Mouse (Mus musculus) hindbrain, postnatal 0 days (tissue): ENCODE results near the gene Jak3. TPM values are rescaled to one million over a fixed set of nuclear protein-coding genes. Genes with fewer than 3 reads are reported as not detected.

Experiments
- ATAC-seq: fragments of 200-750 bp; cut with Nextera tagmentation; 2 replicates; pipeline ENCODE4 v1.8.0; 2017; ENCODE audit warnings: mild to moderate bottlenecking, moderate TSS enrichment, moderate library complexity
- DNase-seq: peaks from one replicate; pipeline ENCODE4 v3.0.0-alpha.2; 2015; ENCODE audit warnings: low spot score
- H3K27ac ChIP-seq: fragments of 300-500 bp; sonication (generic); 2 replicates; pipeline ENCODE4 v1.5.1; 2014; ENCODE audit warnings: mild to moderate bottlenecking
- H3K27me3 ChIP-seq: fragments of 300-500 bp; sonication (generic); 2 replicates; pipeline ENCODE4 v1.6.1; 2014; ENCODE audit warnings: low read length, mixed read lengths; ENCODE audit not compliant: insufficient read depth
- H3K36me3 ChIP-seq: fragments of 300-500 bp; sonication (generic); 2 replicates; pipeline ENCODE4 v1.6.1; 2014; ENCODE audit warnings: low read length, mixed read lengths; ENCODE audit not compliant: insufficient read depth
- H3K4me1 ChIP-seq: fragments of 300-500 bp; sonication (generic); 2 replicates; pipeline ENCODE4 v1.6.1; 2014; ENCODE audit warnings: antibody characterized with exemption, low read length, mixed read lengths; ENCODE audit not compliant: insufficient read depth
- H3K4me2 ChIP-seq: fragments of 300-500 bp; sonication (generic); 2 replicates; pipeline ENCODE4 v1.6.1; 2014; ENCODE audit warnings: low read depth, mild to moderate bottlenecking, low read length, moderate library complexity, mixed read lengths
- H3K4me3 ChIP-seq: fragments of 300-500 bp; sonication (generic); 2 replicates; pipeline ENCODE4 v1.5.1; 2014; ENCODE audit warnings: low read length
- H3K9ac ChIP-seq: fragments of 300-500 bp; sonication (generic); replicated peaks from 2 replicates; pipeline ENCODE4 v1.6.1; 2014; ENCODE audit warnings: mild to moderate bottlenecking, low read length, moderate library complexity, mixed read lengths
- H3K9me3 ChIP-seq: fragments of 300-500 bp; sonication (generic); 2 replicates; pipeline ENCODE4 v1.6.1; 2016; ENCODE audit warnings: low read length, mixed read lengths
- CTCF ChIP-seq: IDR thresholded peaks from 2 replicates; pipeline ENCODE4 v1.5.1; 2016; ENCODE audit warnings: antibody characterized with exemption, control low read depth, low read depth
- WGBS: fragments of 180-500 bp; shearing (Covaris S2); extraction: QIAGEN DNeasy Blood & Tissue Kit; methylation state at CpG from one replicate; pipeline ENCODE4 v1.1.7; 2014; 5-methylcytosine and 5-hydroxymethylcytosine counted together
- polyA plus RNA-seq: library from polyadenylated mRNA; unstranded; fragments of >200 nt; fragmentation: Nextera tagmentation; extraction: Ambion mirVana; gene quantifications from 2 replicates; pipeline ENCODE4 v1.2.1, GENCODE M21; 2015
- total RNA-seq: library from RNA; depleted of rRNA; stranded (reverse); fragments of >200 nt; gene quantifications from 2 replicates; pipeline ENCODE4 v1.2.3, GENCODE M21; 2014

The Jak3 gene
- total and polyA plus RNA-seq, 2 experiments from 2014 or later, result 7.4 to 15.3 TPM

DNA sequence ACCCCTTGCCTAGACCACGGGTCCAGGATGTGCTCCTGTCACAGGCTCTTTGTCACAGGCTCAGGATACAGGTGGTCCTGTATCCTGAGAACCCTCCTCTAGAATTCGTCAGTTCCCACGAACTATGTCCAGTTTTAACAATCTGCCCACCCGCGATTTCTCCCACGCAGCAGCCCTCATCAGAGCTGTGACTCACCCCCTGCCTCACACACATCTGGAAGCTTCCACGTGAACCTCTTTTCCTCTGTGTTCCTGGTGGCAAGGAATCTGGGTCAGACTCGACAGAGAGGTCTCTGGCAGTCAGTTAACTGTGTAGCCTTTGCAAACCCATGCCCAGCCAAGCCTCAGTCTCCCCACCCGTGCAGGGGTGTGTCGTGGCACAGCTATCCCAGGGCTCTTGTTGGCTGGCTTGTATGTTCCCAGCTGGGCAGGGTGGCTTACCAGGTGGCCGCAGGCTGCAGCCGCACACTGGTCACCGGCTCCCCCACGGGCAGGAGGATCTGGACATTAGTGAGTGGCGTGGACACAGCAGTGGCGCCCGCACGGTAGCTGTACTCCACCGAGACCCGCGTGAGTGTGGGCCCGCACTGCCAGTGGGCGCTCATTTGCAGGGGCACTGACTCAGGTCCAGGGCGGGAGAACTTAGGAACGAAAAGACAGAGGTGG, 33.2 kb downstream of the Jak3 start:
- 41% methylated on average over 25 of the region's 25 CpGs for WGBS
- no peak for TF ChIP-seq CTCF
- no peak overlapping the region for H3K4me3 ChIP-seq
- H3K9ac ChIP-seq, result no peak overlapping the region
- ATAC-seq, result peak; percentile 8; the same call in 1 of the 2 replicates
- no peaks in the 10 kb centered on the region for H3K27me3 ChIP-seq
- H3K4me1 ChIP-seq, result peaks cover 8% of the 10 kb centered on the region; the same call in 1 of the 2 replicates
- no peaks in the 10 kb centered on the region for H3K9me3 ChIP-seq
- H3K4me2 ChIP-seq, result peak overlapping the region; percentile 44; the same call in 1 of the 2 replicates
- no peak for DNase-seq
- H3K36me3 ChIP-seq, result peaks cover 5% of the 10 kb centered on the region
- H3K27ac ChIP-seq, result no peak overlapping the region

GRCm38 (mm10) chr8:71709800-71710446, 33.8 kb downstream of the Jak3 start:
- Histone ChIP-seq H3K4me2 (peak overlapping the region; percentile 44), H3K27ac (no peak overlapping the region), H3K27me3 (no peaks in the 10 kb centered on the region), H3K4me3 (peak overlapping the region; percentile 14; the same call in 1 of the 2 replicates), H3K9me3 (no peaks in the 10 kb centered on the region), H3K9ac (no peak overlapping the region), H3K36me3 (peaks cover 11% of the 10 kb centered on the region), H3K4me1 (peaks cover 8% of the 10 kb centered on the region; the same call in 1 of the 2 replicates)
- WGBS, result 22% methylated on average over 25 of the region's 25 CpGs
- DNase-seq (peak; percentile 89), ATAC-seq (peak; percentile 83)
- TF ChIP-seq CTCF, result peak; percentile 87

- WGBS, result 84% methylated on average over 2 of the region's 2 CpGs
- no peak overlapping the region for H3K27ac ChIP-seq
- H3K36me3 ChIP-seq, result peaks cover 20% of the 10 kb centered on the region
- no peak overlapping the region for H3K4me2 ChIP-seq
- ATAC-seq (no peak), DNase-seq (no peak)
- H3K9ac ChIP-seq, result no peak overlapping the region
- H3K9me3 ChIP-seq, result no peaks in the 10 kb centered on the region
- H3K4me3 ChIP-seq, result no peak overlapping the region
- TF ChIP-seq CTCF, result no peak
- H3K27me3 ChIP-seq, result no peaks in the 10 kb centered on the region
- peaks cover 8% of the 10 kb centered on the region; the same call in 1 of the 2 replicates for H3K4me1 ChIP-seq
Measured at GRCm38 (mm10) chr8:71711574-71711973, 35.5 kb downstream of the Jak3 start.

GRCm38 (mm10) chr8:71715531-71715930, 39.4 kb downstream of the Jak3 start:
- Histone ChIP-seq H3K36me3 (peaks cover 29% of the 10 kb centered on the region), H3K4me3 (no peak overlapping the region), H3K9ac (no peak overlapping the region), H3K9me3 (no peaks in the 10 kb centered on the region), H3K4me2 (no peak overlapping the region), H3K4me1 (peaks cover 24% of the 10 kb centered on the region), H3K27me3 (no peaks in the 10 kb centered on the region), H3K27ac (no peak overlapping the region)
- ATAC-seq, result no peak
- WGBS, result 61% methylated on average over 8 of the region's 8 CpGs
- TF ChIP-seq CTCF, result no peak
- DNase-seq, result no peak

- peaks cover 27% of the 10 kb centered on the region for H3K4me1 ChIP-seq
- H3K4me2 ChIP-seq, result no peak overlapping the region
- DNase-seq (no peak), ATAC-seq (no peak)
- peaks cover 29% of the 10 kb centered on the region for H3K36me3 ChIP-seq
- no peak overlapping the region for H3K4me3 ChIP-seq
- TF ChIP-seq CTCF, result no peak
- 87% methylated on average over 13 of the region's 13 CpGs for WGBS
- no peaks in the 10 kb centered on the region for H3K27me3 ChIP-seq
- H3K9me3 ChIP-seq, result no peaks in the 10 kb centered on the region
- H3K9ac ChIP-seq, result no peak overlapping the region
- H3K27ac ChIP-seq, result no peak overlapping the region
Measured at GRCm38 (mm10) chr8:71716561-71717053, 40.5 kb downstream of the Jak3 start.

- H3K4me3 ChIP-seq, result no peak overlapping the region
- H3K27me3 ChIP-seq, result no peaks in the 10 kb centered on the region
- ATAC-seq (no peak), DNase-seq (no peak)
- no peak overlapping the region for H3K9ac ChIP-seq
- no peak overlapping the region for H3K4me2 ChIP-seq
- 78% methylated on average over 12 of the region's 12 CpGs for WGBS
- peaks cover 27% of the 10 kb centered on the region for H3K4me1 ChIP-seq
- no peak overlapping the region for H3K27ac ChIP-seq
- TF ChIP-seq CTCF, result no peak
- no peaks in the 10 kb centered on the region for H3K9me3 ChIP-seq
- peaks cover 28% of the 10 kb centered on the region for H3K36me3 ChIP-seq
Measured at GRCm38 (mm10) chr8:71717096-71717495, 41.0 kb downstream of the Jak3 start.

- Histone ChIP-seq H3K27me3 (no peaks in the 10 kb centered on the region), H3K4me1 (peaks cover 34% of the 10 kb centered on the region), H3K9ac (no peak overlapping the region), H3K9me3 (no peaks in the 10 kb centered on the region), H3K27ac (no peak overlapping the region; the same call in 1 of the 2 replicates), H3K4me2 (no peak overlapping the region), H3K4me3 (no peak overlapping the region), H3K36me3 (peaks cover 24% of the 10 kb centered on the region)
- WGBS, result 24% methylated on average over 3 of the region's 3 CpGs
- DNase-seq, result peak; percentile 58
- no peak for TF ChIP-seq CTCF
- 0 out of 2 replicates have a peak, but pooled peaks have one; percentile 21 for ATAC-seq
Measured at GRCm38 (mm10) chr8:71718252-71718651, 42.2 kb downstream of the Jak3 start.
